Mouse (Mus musculus): ENCODE measurements around the gene Gm20388.

The Gm20388 gene

GRCm38 (mm10) chr8:123786166-123786565, 3875.5 kb downstream of the Gm20388 start:
- in situ Hi-C loops (cut with MboI), result no loop called here

DNA sequence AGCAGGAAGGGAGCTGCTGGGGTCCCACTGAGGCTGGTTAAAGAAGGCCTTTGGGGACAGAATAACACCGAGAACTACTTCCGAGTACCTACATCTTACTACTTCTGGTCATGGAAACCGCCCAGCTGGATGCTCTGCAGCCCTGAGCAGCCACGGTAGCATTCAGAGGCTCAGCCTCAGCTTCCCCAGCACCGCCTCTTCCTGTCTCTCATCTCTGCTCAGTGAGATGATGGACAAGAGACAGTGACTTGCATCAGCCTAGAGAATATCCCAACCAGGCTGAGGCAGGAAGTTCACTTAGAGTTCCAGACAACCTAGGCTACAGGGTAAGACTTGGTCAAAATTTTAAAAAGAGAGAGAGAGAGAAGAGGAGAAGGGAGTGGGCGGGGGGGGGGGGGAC, 3876.0 kb downstream of the Gm20388 start:
- in situ Hi-C loops (cut with MboI), result no loop called here

DNA sequence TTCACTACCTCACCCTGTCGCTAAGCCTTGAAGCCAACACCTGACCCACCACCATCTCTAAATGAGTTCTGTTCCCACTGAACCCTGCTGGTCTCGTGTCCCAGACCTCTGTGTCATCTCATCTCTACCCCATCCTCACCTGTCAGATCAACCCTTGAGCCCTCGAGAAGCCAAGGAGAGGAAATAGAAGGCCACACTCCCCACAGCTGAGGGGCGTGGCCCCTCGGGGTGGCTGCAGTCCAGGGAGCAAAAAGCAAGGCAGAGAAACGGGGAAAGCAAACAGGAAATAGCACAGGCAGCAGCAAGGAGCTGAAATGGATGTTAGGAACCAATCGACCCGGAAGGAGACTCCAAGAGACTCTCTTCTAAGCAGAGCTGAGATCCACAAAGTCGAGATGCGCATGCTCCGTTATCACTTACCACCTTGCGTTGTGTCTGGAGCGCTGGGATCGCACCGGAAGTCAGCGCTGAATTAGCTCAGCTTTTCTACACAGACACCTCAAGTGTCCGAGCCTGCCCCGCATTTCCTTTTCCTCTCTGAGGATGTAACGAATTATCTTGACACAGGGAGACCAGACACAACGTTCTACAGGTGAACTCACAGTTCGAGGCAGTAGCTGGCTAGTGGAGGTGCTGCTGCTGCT, 3876.7 kb downstream of the Gm20388 start:
- in situ Hi-C loops (cut with MboI), result no loop called here

- in situ Hi-C loops (cut with MboI), result no loop called here
Measured at GRCm38 (mm10) chr8:123788416-123789170, 3878.0 kb downstream of the Gm20388 start.

- in situ Hi-C loops (cut with MboI), result no loop called here
Measured at GRCm38 (mm10) chr8:123789461-123789860, 3878.8 kb downstream of the Gm20388 start.

GRCm38 (mm10) chr8:123789970-123790369, 3879.3 kb downstream of the Gm20388 start:
- in situ Hi-C loops (cut with MboI), result no loop called here

DNA sequence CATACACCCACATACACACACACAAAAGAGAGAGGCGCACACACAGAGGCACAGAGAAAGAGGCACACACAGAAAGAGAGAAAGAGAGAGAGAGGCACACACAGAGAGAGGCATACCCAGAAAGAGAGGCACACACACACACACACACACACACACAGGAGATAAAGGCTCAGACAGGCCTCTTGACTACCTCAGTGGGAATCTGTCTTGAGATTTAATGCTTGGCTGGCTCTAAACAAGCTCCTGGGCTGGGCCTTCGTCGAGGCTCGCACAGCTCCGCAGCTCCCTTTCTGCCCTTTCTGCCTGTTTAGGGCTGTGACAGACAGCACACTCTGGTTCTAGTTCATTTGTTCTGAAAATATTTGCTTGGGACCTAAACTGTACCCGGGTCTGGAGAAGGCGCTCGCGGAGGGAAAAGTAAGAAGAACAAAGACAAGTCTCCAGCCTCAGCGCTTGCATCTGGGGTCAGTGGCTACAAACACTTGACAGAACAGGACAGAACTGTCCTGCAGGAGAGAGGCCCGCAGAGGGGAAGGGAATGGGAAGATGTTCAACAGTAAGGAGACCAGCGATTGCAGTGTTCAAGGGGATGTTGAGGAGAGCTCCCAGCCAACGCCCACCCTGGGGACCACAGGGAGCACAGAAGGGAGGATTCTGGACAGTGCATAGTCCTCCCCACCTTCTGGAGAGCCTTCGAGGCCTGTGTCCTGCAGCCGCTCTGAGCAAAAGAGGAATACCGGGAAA, 3880.6 kb downstream of the Gm20388 start:
- in situ Hi-C loops (cut with MboI), result no loop called here

- in situ Hi-C loops (cut with MboI), result no loop called here
Measured at GRCm38 (mm10) chr8:123791845-123792225, 3881.2 kb downstream of the Gm20388 start.

- in situ Hi-C loops (cut with MboI), result no loop called here
Measured at GRCm38 (mm10) chr8:123793900-123794299, 3883.3 kb downstream of the Gm20388 start.

GRCm38 (mm10) chr8:123794766-123795165, 3884.1 kb downstream of the Gm20388 start:
- in situ Hi-C loops (cut with MboI), result no loop called here

GRCm38 (mm10) chr8:123796758-123797157, 3886.1 kb downstream of the Gm20388 start:
- in situ Hi-C loops (cut with MboI), result no loop called here

DNA sequence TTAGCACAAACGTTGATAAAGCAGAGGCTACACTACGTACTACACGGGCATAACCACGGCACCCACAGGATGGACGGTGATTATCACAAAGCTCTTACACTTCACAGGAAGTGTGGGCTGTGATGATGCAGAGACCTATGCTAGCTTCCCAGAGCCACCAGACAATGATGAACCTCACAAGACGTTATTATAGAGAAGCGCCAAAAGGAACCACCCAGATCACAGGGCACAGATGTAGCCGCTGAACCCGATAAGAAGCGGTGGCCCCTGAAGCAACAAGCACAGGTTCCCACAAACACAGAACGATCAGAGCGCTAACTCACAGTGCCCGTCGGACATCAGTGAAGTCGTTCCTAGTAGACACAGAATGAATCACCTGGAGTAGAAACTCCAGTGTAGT, 3887.3 kb downstream of the Gm20388 start:
- in situ Hi-C loops (cut with MboI), result no loop called here

GRCm38 (mm10) chr8:123799434-123799833, 3888.8 kb downstream of the Gm20388 start:
- in situ Hi-C loops (cut with MboI), result no loop called here

DNA sequence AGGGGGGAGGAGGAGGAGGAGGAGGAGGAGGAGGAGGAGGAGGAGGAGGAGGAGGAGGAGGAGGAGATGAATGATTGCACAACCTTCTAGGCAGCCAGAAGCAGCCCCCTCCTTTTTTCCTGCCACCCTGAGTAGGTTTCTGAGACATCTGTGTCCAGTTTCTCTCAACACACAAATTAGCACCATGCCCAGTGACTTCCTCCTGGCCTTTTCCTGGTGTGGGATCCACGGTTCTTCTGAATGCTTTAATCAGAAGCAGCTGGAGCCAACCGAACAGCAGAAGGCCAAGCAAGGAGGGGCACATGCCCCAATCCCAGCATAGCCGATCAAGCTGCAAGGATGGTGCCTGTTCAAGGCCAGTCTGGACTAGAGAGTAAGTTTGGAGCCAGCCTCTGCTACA, 3889.2 kb downstream of the Gm20388 start:
- in situ Hi-C loops (cut with MboI), result no loop called here

- in situ Hi-C loops (cut with MboI), result no loop called here
Measured at GRCm38 (mm10) chr8:123800867-123801266, 3890.2 kb downstream of the Gm20388 start.

- in situ Hi-C loops (cut with MboI), result no loop called here
Measured at GRCm38 (mm10) chr8:123801538-123801937, 3890.9 kb downstream of the Gm20388 start.

DNA sequence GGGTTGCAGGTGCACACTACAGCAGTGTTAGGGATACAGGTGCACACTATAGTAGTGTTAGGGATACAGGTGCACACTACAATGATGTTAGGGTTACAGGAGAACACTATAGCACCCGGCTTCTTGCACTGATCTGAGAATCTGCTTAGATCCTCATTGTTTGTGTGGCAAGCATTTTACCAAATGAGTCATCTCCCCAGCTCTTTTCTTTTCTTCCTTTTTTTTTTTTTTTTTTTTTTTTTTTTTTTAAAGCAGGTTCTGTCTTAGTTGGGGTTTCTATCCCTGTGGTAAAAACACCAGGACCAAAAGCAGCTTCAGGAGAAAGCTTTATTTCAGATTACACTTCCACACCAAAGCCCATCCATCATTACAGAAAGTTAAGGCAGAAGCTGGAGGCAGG, 3893.0 kb downstream of the Gm20388 start:
- in situ Hi-C loops (cut with MboI), result no loop called here

- in situ Hi-C loops (cut with MboI), result no loop called here
Measured at GRCm38 (mm10) chr8:123804586-123804985, 3893.9 kb downstream of the Gm20388 start.

DNA sequence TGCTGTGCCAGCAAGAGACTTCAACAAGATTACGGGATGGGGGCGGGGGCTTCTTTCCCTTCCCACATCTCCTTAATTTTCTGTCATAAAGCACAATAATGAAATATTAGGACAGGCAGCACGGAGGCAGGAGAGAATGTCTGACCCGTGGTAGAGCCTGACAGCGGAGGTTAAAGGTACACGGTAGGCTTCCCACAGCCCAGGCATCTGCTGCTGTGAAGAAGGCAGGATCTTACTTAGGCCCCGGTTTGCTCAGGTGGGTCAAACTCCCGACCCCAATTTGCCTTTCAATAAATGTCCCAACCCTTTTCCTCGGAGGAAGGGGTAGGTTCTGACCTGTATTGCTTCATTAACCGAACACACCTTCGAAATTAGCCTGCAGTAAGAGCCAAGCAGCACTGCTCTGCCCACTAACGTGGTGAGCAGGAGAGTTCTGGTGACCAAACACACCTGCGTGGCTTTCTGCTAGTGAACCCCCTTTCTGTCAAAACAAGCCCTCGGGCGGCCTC, 3894.6 kb downstream of the Gm20388 start:
- in situ Hi-C loops (cut with MboI), result no loop called here

DNA sequence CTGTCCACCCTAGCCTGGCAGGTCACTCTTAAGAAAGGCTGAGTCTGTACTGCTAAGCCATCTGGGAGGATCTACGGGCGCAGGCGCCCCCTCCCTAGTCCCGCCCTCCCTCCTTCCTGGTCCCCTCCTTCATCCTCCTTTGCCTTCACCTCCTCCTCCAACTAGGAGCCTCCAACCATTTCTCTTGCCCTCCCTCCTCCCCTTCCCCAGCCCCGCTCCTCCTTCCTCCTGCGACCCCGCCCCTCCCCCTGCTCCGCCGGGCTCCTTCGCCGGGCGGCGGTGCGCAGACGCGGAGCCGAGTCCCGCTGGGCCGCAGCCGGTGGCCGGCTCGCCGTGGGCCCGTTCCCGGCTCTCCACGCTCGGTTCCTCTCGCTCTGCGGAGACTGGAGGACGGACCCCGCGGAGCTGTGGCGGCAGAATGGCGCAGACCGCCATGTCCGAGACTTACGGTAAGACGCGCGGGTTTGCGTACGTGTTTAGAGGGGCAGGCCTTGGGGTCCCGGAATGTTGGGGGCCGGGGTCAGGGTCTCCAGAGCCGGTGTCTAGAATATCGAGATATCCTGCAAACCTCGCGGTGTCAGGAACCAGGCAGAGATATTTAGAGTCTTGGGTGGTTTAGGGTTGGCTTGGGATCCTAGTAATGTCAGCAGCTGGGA, 3895.2 kb downstream of the Gm20388 start, which contains the start of gene Rab4a:
Gene Rab4a (plus strand): TSS at position 268 of the 656 bp plus-strand sequence.
- in situ Hi-C loops (cut with MboI), result no loop called here

GRCm38 (mm10) chr8:123806374-123806935, 3895.8 kb downstream of the Gm20388 start:
- in situ Hi-C loops (cut with MboI), result no loop called here

GRCm38 (mm10) chr8:123807024-123807431, 3896.4 kb downstream of the Gm20388 start:
- in situ Hi-C loops (cut with MboI), result no loop called here
